Mouse (Mus musculus): ENCODE measurements at regions not wholly inside any gene's neighbourhood (a gene's known extent, or its start where the extent isn't known, plus 50 kb on each side); places are given as distances from the start of the nearest gene placed in this dataset.

DNA sequence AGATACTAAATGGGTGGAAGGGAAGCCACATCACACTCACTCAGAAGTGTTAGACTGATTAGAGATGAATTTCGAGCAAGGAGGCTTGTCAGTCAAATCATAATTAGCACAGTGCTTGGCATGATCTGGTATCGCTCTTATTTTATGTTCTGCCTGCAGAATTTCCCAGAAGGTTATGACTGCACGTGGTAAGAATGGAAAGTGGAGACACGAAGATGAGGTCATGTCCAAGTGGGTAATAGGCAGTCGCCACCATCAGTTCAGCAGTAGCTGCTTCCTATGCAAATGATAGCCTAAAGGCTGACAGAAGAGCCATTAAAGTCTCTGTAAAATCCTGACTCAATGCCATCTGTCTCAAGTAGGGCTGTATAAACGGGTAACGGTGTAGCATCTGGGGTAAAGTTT is 186.0 kb upstream of the Slc30a5 start:
- DNase-seq (ENCODE audit: low read depth, low spot score): no peak

DNA sequence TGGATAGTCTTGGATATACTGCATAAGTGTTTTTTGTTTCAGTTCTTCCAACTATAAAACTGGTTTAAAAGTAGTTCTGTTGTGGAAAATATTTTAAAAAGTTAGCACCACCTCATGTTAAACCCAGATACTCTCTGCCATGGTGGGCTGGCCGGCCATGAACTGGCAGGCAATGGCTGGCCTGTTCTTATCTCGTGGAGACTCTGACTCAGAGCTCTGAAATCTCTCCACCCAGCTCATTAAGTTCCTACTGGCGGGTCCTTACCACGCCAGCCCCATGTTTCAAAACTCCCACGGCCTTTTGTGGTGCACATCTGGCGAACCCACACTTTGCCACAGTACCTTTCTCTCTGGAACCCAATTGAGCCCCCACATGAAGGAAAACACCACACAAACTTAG is 183.8 kb upstream of the Slc30a5 start:
- DNase-seq (ENCODE audit: low read depth, low spot score): no peak

DNA sequence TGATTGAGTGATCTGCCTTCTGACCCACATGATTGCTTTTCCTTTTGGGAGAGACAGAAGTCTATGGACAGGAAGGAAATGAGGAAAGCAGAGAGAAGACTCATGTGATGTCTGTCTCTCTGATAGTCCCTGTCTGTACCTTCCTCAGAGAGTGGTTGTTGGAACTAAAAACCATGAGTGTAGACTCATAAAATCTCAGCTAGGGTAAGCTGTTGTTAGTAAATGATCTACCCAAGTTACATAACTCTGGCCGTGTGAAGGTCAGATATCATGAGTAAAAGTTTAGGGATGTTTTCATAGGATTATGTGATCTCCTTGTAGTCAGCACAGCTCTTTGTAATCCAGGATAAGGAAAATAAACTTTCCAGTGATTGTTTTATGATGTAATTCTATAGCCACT is 183.0 kb upstream of the Slc30a5 start:
- no peak for DNase-seq (ENCODE audit: low read depth, low spot score)

GRCm38 (mm10) chr13:101015435-101015834 is 182.2 kb upstream of the Slc30a5 start:
- DNase-seq (ENCODE audit: low read depth, low spot score): no peak

DNA sequence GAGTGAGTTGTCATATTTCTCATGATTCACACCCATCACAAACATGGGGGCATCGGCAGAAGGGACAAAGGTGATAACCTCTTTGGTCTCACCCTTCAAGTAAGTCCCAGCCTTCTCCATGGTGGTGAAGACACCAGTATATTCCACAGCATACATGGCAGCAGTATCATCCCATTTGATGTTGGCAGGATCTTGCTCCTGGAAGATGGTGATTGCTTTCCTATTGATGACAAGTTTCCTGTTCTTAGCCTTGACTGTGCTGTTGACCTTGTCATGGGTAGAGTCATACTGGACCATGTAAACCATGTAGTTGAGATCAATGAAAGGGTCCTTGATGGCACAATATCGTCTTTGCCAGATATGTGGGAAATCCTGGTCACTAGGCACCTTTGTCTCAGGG is 180.4 kb upstream of the Slc30a5 start:
- DNase-seq (ENCODE audit: low read depth, low spot score): no peak

DNA sequence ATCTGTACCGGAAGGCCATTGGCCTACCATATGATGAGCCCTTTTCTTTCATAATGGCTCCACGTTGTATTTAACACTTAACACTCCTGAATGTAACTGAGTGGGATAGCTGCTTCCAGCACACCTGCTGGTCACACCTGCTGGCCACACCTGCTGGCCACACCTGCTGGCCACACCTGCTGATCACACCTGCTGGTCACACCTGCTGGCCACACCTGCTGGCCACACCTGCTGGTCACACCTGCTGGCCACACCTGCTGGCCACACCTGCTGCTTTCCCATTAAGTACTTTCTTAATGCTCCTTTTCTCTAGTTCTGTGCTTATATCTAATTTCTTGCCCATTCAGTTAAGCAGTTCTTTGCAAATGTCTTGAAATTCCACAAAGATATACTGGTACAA is 157.4 kb upstream of the Slc30a5 start:
- no peak for DNase-seq (ENCODE audit: low read depth, low spot score)

GRCm38 (mm10) chr13:100988671-100989531 is 155.7 kb upstream of the Slc30a5 start:
- DNase-seq (ENCODE audit: low read depth, low spot score): no peak

- DNase-seq (ENCODE audit: low read depth, low spot score): no peak
Measured at GRCm38 (mm10) chr13:100988116-100988515, 154.9 kb upstream of the Slc30a5 start.

DNA sequence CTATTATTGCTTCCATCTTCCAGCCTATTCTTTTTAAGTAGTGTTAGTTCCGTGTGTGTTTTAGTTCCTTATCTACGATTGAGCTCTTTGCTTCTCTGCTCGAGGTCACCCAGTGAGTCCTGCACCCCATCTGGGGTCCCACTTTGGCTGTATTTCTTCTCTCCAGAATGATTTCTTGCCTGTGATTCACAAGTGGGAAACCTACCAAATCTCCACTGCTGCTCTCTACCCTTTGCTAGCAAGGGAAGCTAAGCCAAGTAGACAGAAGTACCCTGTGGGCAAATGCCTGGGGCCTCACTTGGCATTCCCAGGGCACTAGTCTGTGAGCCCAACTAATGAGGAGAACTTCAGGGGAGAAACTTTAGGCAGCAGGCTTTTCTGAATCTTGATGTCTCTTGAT is 142.5 kb upstream of the Slc30a5 start:
- DNase-seq (ENCODE audit: low read depth, low spot score): no peak

DNA sequence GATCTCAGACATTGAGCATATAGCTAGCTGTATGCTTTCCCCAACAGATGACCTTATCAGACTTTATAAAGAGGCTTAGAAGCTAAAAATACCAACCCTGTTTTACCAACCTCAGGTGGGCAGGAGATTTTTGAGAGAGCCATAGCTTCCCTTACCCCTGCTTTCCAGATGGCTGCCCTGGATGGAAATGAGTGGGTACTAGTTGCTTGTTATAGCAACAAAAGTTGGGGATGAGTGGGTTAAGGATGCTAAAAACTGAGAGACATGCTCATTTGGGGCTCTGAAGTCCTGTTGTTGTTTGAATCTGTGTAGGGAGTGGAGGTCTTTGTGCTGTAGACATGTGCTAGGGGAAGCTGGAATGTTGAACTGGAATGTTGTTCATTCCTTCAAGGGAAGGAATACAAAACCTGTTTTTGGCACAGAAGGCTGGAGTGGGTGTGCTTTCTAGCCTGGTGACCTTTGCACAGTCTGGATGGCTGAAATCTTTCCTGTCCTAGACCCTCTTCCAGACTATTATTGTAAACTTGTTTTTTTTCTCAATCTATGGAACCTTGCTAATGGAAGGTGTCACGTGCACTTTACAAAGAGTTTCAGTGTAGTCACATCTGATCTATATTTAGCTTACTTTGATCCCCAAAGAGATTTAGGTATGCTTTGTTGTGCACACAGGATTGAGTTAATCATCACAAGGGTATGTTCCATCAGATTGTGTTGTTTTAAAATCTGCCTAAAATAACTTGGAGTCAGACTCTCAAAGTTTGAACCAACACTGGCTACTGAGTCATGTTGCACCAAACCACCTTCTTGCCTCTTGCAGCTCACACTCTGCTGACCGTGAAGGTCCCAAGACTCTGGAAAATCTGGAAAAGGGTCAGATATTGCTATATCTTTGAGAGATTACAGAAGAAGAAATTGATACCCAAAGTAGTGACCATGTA is 138.1 kb upstream of the Slc30a5 start:
- no peak for DNase-seq (ENCODE audit: low read depth, low spot score)

GRCm38 (mm10) chr13:100962811-100963540 is 129.7 kb upstream of the Slc30a5 start:
- no peak for DNase-seq (ENCODE audit: low read depth, low spot score)

GRCm38 (mm10) chr13:100954598-100955251 is 121.5 kb upstream of the Slc30a5 start:
- DNase-seq (ENCODE audit: low read depth, low spot score): no peak

DNA sequence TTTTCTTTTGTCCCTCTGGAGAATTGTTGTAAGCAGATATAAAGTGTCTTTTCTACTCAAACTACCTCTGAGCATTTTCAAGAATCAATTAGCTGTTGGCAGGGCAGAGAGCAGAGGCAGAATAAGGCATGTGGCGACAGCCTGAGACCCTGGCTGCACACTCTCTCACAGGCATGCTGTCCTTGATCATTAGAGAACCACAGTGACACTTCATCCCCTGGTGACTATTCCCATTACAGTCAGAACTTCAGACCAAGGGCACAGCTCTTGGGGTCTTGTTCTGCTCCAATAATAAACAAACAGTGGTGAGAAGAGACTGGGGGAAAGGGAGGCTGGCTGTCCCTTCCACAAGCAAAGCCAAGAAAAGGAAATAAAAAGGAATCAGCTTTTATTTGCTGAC is 120.9 kb upstream of the Slc30a5 start:
- no peak for DNase-seq (ENCODE audit: low read depth, low spot score)

DNA sequence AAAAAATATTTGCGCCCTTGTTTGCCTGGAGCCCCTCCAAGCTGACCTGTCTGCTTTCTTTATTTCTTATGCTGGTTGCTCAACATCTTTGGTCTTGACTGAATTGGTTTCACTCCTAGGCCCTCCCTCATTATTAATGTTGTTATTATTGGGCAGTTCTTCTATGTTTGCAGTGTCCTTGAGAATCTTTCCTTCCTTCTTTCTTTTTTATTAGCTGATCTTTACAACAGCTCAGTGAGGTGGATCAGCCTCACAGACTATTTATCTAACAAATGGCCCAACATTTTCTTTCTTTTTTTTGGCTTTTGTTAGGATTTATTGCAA is 117.9 kb upstream of the Slc30a5 start:
- no peak for DNase-seq (ENCODE audit: low read depth, low spot score)

- no peak for DNase-seq (ENCODE audit: low read depth, low spot score)
Measured at GRCm38 (mm10) chr13:100950348-100951184, 117.3 kb upstream of the Slc30a5 start.

DNA sequence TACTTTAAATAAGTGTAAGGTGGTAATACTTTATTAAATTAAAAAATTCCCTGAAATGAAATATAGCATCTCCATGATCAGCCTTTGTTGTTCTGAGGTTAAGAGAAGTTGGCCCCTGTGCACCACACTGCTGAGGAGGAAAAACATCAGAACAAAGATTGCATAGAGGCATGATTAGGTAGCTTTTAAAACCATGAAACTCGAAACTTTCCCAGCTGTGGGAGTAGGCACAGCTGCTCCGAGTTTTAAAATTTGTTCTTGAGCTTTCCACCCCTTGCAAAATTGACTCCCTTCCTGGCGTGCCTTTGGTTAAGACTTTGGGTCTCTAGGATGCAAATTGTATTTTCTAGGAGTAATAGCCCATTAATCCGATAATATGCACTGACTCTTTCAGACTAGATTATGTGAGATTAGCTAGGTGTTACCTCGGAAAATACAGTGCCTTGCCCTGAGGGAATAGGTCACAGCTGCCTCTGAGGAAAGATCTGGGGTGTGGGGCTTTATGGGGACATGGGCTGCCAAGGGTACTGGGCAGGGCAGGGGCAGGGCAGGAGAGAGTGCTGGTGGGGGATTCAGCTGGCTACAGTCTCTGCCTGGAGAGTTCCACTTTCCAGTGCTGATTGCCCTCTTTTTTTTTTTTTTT is 110.1 kb upstream of the Slc30a5 start:
- DNase-seq (ENCODE audit: low read depth, low spot score): no peak

DNA sequence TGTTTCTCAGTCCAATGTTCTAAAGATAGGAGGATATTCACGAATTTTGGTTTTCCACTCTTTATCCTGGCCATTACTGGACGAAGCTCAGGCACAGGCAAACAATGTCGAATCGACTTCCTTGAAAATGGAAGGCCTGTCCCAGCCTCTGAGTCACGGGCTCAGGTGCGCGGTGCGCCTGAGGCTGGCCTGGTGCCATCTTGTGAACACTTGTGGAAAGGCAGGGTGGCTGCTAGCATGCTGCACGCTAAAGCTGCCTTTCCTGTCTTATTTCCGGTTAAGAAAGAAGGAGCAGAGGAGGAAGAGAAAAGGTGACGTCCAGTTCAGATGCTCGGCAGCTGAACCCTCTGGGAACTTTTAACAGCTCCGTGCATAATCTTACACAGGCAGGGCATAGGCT is 107.6 kb upstream of the Slc30a5 start:
- DNase-seq (ENCODE audit: low read depth, low spot score): no peak

- DNase-seq (ENCODE audit: low read depth, low spot score): peak; percentile 44
Measured at GRCm38 (mm10) chr13:100939677-100940076, 106.5 kb upstream of the Slc30a5 start.

DNA sequence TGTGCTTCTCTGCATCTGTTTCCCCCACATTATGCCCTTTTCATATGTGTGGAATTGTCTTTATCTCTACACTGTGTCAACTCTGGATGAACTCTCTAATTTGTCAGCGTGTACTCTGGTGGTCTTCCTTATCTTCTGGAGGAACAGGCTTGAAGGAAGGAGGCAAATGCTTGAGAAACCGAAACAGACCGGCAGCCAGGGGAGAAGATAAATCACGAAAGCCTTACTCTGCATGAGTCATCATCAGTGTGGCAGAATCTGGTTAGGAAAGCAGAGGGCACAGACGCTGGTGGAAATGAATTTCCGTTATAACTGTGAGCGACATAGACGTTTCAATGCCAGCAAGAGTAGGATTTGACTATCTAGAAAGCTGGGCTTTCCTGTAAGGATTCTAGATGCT is 100.0 kb upstream of the Slc30a5 start:
- DNase-seq (ENCODE audit: low read depth, low spot score): no peak

GRCm38 (mm10) chr13:100899566-100899965 is 66.3 kb upstream of the Slc30a5 start:
- DNase-seq (ENCODE audit: low read depth, low spot score): no peak
